Mouse (Mus musculus): ENCODE data around the gene Dhrs1. TPM values are rescaled to one million over a fixed set of nuclear protein-coding genes. Genes with fewer than 3 reads are reported as not detected.

The Dhrs1 gene
- polyA plus RNA-seq, 1 experiment from 2014 or later: 466 TPM

DNA sequence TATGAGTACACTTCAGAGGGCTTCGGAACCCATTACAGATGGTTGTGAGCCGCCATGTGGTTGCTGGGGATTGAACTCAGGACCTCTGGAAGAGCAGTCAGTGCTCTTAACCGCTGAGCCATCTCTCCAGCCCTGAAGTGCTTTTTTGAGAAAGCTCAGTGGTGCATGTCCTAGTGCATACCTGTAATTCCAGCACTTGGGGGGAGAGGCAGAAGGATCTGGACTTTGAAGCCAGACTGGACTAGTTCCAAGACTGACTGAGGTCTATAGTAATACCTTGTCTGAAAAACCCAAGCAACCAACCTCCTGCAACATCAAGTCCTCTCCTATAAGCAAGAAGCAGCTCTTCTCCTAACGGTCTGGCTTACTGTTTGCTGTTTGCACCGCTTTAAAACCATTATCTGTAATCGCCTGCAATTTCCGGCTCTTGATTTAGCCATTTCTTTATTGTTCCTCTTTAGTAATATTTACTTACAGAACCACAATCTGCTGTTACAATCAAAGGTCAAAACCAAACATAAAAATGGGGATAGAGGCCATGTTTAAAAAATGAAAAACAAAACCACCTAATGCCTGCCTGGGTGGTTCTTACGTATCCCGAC is 8.3 kb downstream of the Dhrs1 start:
- Histone ChIP-seq H3K9ac (ENCODE audit: low read depth, low read length) (no peak overlapping the region), H3K27ac (ENCODE audit: low read depth, low read length) (no peak overlapping the region), H3K36me3 (ENCODE audit: control insufficient read depth, insufficient read depth) (peaks cover 41% of the 10 kb centered on the region), H3K4me3 (ENCODE audit: low read depth, low read length) (no peak overlapping the region), H3K9me3 (ENCODE audit: control insufficient read depth) (no peaks in the 10 kb centered on the region), H3K4me2 (replicated peaks; ENCODE audit: low read depth) (no peak overlapping the region), H3K27me3 (replicated peaks; ENCODE audit: control insufficient read depth, insufficient read depth, low read length) (no peaks in the 10 kb centered on the region), H3K4me1 (replicated peaks; ENCODE audit: control insufficient read depth, insufficient read depth, low read length) (0 out of 2 replicates have a peak, but pooled peaks cover 13% of the 10 kb centered on the region)
- no peak for ATAC-seq
- TF ChIP-seq CTCF (IDR thresholded peaks at IDR 0.05; ENCODE audit: low read depth): no peak
- WGBS: 54% methylated on average over 9 of the region's 9 CpGs

- peak overlapping the region; percentile 62; the same call in 1 of the 2 replicates for H3K27ac ChIP-seq (ENCODE audit: low read depth, low read length)
- H3K27me3 ChIP-seq (replicated peaks; ENCODE audit: control insufficient read depth, insufficient read depth, low read length): no peaks in the 10 kb centered on the region
- no peak for TF ChIP-seq CTCF (IDR thresholded peaks at IDR 0.05; ENCODE audit: low read depth)
- H3K9me3 ChIP-seq (ENCODE audit: control insufficient read depth): no peaks in the 10 kb centered on the region
- peak overlapping the region; percentile 46 for H3K4me2 ChIP-seq (replicated peaks; ENCODE audit: low read depth)
- H3K4me1 ChIP-seq (replicated peaks; ENCODE audit: control insufficient read depth, insufficient read depth, low read length): 0 out of 2 replicates have a peak, but pooled peaks cover 13% of the 10 kb centered on the region
- no peak overlapping the region for H3K9ac ChIP-seq (ENCODE audit: low read depth, low read length)
- H3K4me3 ChIP-seq (ENCODE audit: low read depth, low read length): no peak overlapping the region
- WGBS: 42% methylated on average over 4 of the region's 4 CpGs
- peaks cover 29% of the 10 kb centered on the region for H3K36me3 ChIP-seq (ENCODE audit: control insufficient read depth, insufficient read depth)
- ATAC-seq: no peak
Observed at GRCm38 (mm10) chr14:55735758-55736157, 9.7 kb downstream of the Dhrs1 start.

GRCm38 (mm10) chr14:55735334-55735733 is 10.2 kb downstream of the Dhrs1 start:
- no peak for TF ChIP-seq CTCF (IDR thresholded peaks at IDR 0.05; ENCODE audit: low read depth)
- Histone ChIP-seq H3K4me3 (ENCODE audit: low read depth, low read length) (no peak overlapping the region), H3K27ac (ENCODE audit: low read depth, low read length) (0 out of 2 replicates have a peak overlapping the region, but pooled peaks have one; percentile 62), H3K9me3 (ENCODE audit: control insufficient read depth) (no peaks in the 10 kb centered on the region), H3K36me3 (ENCODE audit: control insufficient read depth, insufficient read depth) (peaks cover 25% of the 10 kb centered on the region), H3K9ac (ENCODE audit: low read depth, low read length) (no peak overlapping the region), H3K4me1 (replicated peaks; ENCODE audit: control insufficient read depth, insufficient read depth, low read length) (0 out of 2 replicates have a peak, but pooled peaks cover 13% of the 10 kb centered on the region), H3K4me2 (replicated peaks; ENCODE audit: low read depth) (peak overlapping the region; percentile 46), H3K27me3 (replicated peaks; ENCODE audit: control insufficient read depth, insufficient read depth, low read length) (no peaks in the 10 kb centered on the region)
- ATAC-seq: peak; percentile 71
- 9% methylated on average over 3 of the region's 3 CpGs for WGBS

DNA sequence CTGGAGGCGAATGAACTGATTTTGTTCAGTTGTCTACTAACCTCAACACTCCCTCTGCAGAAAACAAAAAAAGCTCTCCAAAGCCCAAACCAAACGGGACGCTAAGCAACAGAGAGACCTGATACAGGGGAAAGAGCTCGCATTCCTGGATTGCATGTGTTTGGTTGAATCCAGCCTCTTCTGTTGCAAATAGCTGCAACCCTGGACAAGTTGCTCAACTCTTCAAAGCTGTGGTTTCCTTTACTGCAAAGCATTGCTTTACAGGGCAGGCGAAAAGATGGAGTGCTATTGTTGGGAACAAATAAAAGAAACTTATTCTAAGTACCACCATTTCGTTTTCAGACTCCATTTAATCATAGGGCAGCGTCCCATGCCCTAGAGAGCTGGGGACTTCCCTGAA is 10.6 kb downstream of the Dhrs1 start:
- no peak; the same call in 1 of the 2 replicates for ATAC-seq
- H3K27me3 ChIP-seq (replicated peaks; ENCODE audit: control insufficient read depth, insufficient read depth, low read length): no peaks in the 10 kb centered on the region
- H3K27ac ChIP-seq (ENCODE audit: low read depth, low read length): no peak overlapping the region
- H3K36me3 ChIP-seq (ENCODE audit: control insufficient read depth, insufficient read depth): peaks cover 20% of the 10 kb centered on the region
- no peak overlapping the region for H3K9ac ChIP-seq (ENCODE audit: low read depth, low read length)
- 0 out of 2 replicates have a peak, but pooled peaks cover 13% of the 10 kb centered on the region for H3K4me1 ChIP-seq (replicated peaks; ENCODE audit: control insufficient read depth, insufficient read depth, low read length)
- H3K4me2 ChIP-seq (replicated peaks; ENCODE audit: low read depth): 0 out of 2 replicates have a peak overlapping the region, but pooled peaks have one; percentile 24
- no peak overlapping the region for H3K4me3 ChIP-seq (ENCODE audit: low read depth, low read length)
- no peak for TF ChIP-seq CTCF (IDR thresholded peaks at IDR 0.05; ENCODE audit: low read depth)
- H3K9me3 ChIP-seq (ENCODE audit: control insufficient read depth): no peaks in the 10 kb centered on the region
- WGBS: 39% methylated on average over 7 of the region's 7 CpGs

DNA sequence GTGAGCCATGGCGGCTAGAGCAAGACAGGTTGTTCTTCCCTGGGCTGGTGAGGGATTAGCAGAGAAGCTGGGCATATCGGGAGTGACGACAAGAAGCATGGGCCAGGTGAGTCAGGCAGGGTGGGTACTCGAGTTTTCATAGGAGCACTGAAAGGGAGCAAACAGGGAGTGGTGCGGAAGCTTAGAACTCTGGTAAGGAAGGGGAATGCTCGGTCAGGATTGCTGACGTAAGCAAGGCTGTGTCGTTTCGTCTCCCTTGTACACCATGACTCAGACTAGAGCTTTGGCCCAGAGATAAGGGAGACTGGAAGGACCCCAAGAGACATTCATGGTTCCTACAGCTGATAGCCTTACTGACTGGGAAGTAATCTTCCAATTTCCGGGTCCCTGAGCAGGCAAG is 11.6 kb downstream of the Dhrs1 start:
- Histone ChIP-seq H3K4me3 (ENCODE audit: low read depth, low read length) (no peak overlapping the region), H3K9me3 (ENCODE audit: control insufficient read depth) (no peaks in the 10 kb centered on the region), H3K4me1 (replicated peaks; ENCODE audit: control insufficient read depth, insufficient read depth, low read length) (0 out of 2 replicates have a peak, but pooled peaks cover 13% of the 10 kb centered on the region), H3K4me2 (replicated peaks; ENCODE audit: low read depth) (peak overlapping the region; percentile 21; the same call in 1 of the 2 replicates), H3K27me3 (replicated peaks; ENCODE audit: control insufficient read depth, insufficient read depth, low read length) (no peaks in the 10 kb centered on the region), H3K9ac (ENCODE audit: low read depth, low read length) (no peak overlapping the region), H3K36me3 (ENCODE audit: control insufficient read depth, insufficient read depth) (peaks cover 11% of the 10 kb centered on the region; the same call in 1 of the 2 replicates), H3K27ac (ENCODE audit: low read depth, low read length) (no peak overlapping the region)
- TF ChIP-seq CTCF (IDR thresholded peaks at IDR 0.05; ENCODE audit: low read depth): no peak
- peak; percentile 71 for ATAC-seq
- WGBS: 40% methylated on average over 10 of the region's 10 CpGs

DNA sequence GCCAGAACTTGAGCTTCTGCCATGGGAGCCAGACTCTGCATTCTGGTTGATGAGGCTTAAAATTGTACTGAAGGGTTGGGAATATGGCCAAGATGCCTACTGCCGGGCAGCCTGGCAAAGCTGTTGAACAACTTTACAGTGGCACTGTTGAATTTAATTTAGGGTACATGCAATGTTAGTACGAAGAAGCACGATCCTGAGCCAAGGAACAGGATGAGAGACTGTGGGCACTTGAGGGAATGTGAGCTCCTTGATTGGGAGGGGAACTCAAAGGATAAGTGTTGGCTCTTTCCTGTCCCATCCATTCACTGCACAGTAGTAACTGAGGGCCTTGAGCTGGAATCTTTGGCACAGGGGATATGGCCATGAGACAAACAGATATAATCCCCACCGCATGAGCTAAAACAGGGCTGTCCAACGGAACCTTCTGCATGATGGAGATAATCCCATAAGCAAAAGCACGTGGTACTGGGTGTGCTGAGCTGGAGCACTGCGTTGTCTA is 14.9 kb downstream of the Dhrs1 start:
- Histone ChIP-seq H3K27me3 (replicated peaks; ENCODE audit: control insufficient read depth, insufficient read depth, low read length) (no peaks in the 10 kb centered on the region), H3K4me2 (replicated peaks; ENCODE audit: low read depth) (no peak overlapping the region), H3K9ac (ENCODE audit: low read depth, low read length) (no peak overlapping the region), H3K27ac (ENCODE audit: low read depth, low read length) (no peak overlapping the region), H3K36me3 (ENCODE audit: control insufficient read depth, insufficient read depth) (no peaks in the 10 kb centered on the region), H3K4me3 (ENCODE audit: low read depth, low read length) (no peak overlapping the region), H3K4me1 (replicated peaks; ENCODE audit: control insufficient read depth, insufficient read depth, low read length) (0 out of 2 replicates have a peak, but pooled peaks cover 5% of the 10 kb centered on the region), H3K9me3 (ENCODE audit: control insufficient read depth) (no peaks in the 10 kb centered on the region)
- WGBS: 83% methylated on average over 7 of the region's 7 CpGs
- TF ChIP-seq CTCF (IDR thresholded peaks at IDR 0.05; ENCODE audit: low read depth): no peak
- no peak for ATAC-seq
